Mouse (Mus musculus): ENCODE measurements at regions not wholly inside any gene's neighbourhood (a gene's known extent, or its start where the extent isn't known, plus 50 kb on each side); places are given as distances from the start of the nearest gene placed in this dataset.

DNA sequence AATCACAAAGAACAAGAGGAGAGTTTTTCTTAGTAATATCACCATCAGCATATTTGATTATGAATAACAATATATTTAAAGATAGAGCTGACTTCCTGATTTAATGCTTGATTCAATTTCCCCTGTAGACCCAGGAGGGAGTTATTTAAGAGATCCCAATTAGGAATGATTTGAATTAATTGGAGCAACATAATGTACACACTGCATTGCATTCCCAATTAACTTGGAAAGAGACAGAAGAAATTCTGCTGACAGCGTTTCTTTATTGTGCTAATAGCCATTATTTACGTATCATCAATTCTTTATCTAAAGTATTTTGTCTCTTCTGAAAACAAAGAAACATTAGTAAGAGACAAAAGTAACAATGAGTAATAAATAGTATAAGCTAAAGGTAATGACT lies 1491.2 kb upstream of the Cited2 start:
- Histone ChIP-seq H3K4me3 (ENCODE audit: insufficient read depth in 1 of 2, low read depth in 2 of 2, low read length in 2 of 2) (no peak overlapping the region), H3K4me2 (ENCODE audit: low read depth) (no peak overlapping the region), H3K27me3 (ENCODE audit: control insufficient read depth, insufficient read depth, low read length) (no peaks in the 10 kb centered on the region), H3K36me3 (replicated peaks; ENCODE audit: control insufficient read depth, insufficient read depth, low read depth) (no peaks in the 10 kb centered on the region), H3K9ac (replicated peaks) (no peak overlapping the region), H3K4me1 (replicated peaks; ENCODE audit: control insufficient read depth in 2 of 2, insufficient read depth in 2 of 2, low read length in 1 of 2) (no peaks in the 10 kb centered on the region), H3K27ac (no peak overlapping the region), H3K9me3 (ENCODE audit: control insufficient read depth, low read length) (no peaks in the 10 kb centered on the region)
- ATAC-seq (ENCODE audit: insufficient read depth) (no peak), DNase-seq (ENCODE audit: low read depth in 3 of 3, low spot score in 3 of 3) (no peak)
- 73% methylated on average over 2 of the region's 2 CpGs for WGBS (ENCODE audit: insufficient replicate concordance)
- no peak for TF ChIP-seq EP300 (IDR thresholded peaks at IDR 0.05; ENCODE audit: low read depth)
- no peak for TF ChIP-seq CTCF (IDR thresholded peaks at IDR 0.05; ENCODE audit: low read depth)

DNA sequence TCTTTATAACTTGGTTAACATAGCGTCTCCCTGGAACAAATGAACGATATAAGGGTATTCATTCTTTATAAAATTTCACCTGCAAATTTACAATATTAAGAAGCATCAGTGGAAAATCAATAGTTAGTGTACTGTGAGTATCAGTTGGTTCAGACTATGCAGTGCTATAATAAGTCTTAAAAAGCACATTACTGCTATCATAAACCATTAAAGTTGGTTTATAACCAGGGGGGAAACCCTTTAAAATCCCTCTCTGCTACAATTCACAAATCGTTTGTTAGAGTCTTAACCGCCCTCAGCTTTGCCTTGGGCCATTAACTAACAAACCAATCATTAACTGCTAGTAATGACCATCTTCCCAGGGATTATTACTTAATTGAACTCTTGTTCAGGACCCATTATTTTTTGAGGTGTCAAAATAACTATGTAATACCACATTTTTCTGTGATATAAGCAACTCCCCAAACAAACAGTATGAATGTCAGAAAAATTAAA lies 1489.4 kb upstream of the Cited2 start:
- no peak overlapping the region for H3K9ac ChIP-seq (replicated peaks)
- H3K27me3 ChIP-seq (ENCODE audit: control insufficient read depth, insufficient read depth, low read length): no peaks in the 10 kb centered on the region
- ATAC-seq (ENCODE audit: insufficient read depth) (no peak), DNase-seq (ENCODE audit: low read depth in 3 of 3, low spot score in 3 of 3) (no peak)
- no peak overlapping the region for H3K4me2 ChIP-seq (ENCODE audit: low read depth)
- WGBS (ENCODE audit: insufficient replicate concordance): 61% methylated on average over 4 of the region's 4 CpGs
- H3K36me3 ChIP-seq (replicated peaks; ENCODE audit: control insufficient read depth, insufficient read depth, low read depth): no peaks in the 10 kb centered on the region
- no peaks in the 10 kb centered on the region for H3K9me3 ChIP-seq (ENCODE audit: control insufficient read depth, low read length)
- TF ChIP-seq CTCF (IDR thresholded peaks at IDR 0.05; ENCODE audit: low read depth): no peak
- no peak overlapping the region for H3K4me3 ChIP-seq (ENCODE audit: insufficient read depth in 1 of 2, low read depth in 2 of 2, low read length in 2 of 2)
- H3K27ac ChIP-seq: no peak overlapping the region
- no peaks in the 10 kb centered on the region for H3K4me1 ChIP-seq (replicated peaks; ENCODE audit: control insufficient read depth in 2 of 2, insufficient read depth in 2 of 2, low read length in 1 of 2)

DNA sequence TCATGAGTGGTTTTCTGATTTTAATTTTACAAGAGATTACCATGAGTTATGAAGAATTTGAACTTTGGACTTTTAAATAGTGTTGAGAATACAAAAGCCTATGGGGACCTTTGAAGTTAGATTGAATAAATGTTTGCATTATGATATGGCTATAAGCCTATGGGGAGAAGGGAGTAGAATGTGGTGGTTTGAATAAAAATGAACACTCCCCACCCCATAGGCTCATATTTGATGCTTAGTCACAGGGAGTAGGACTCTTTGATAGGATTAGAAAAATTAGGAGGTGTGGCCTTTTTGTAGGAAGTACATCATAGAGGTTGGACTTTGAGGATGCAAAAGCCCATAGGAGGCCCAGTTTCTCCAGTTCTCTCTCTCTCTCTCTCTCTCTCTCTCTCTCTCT lies 1466.7 kb upstream of the Cited2 start:
- H3K9ac ChIP-seq (replicated peaks): no peak overlapping the region
- no peak overlapping the region for H3K4me3 ChIP-seq (ENCODE audit: insufficient read depth in 1 of 2, low read depth in 2 of 2, low read length in 2 of 2)
- no peak overlapping the region for H3K27ac ChIP-seq
- H3K9me3 ChIP-seq (ENCODE audit: control insufficient read depth, low read length): no peaks in the 10 kb centered on the region
- H3K4me1 ChIP-seq (replicated peaks; ENCODE audit: control insufficient read depth in 2 of 2, insufficient read depth in 2 of 2, low read length in 1 of 2): no peaks in the 10 kb centered on the region
- TF ChIP-seq CTCF (IDR thresholded peaks at IDR 0.05; ENCODE audit: low read depth) (no peak), EP300 (IDR thresholded peaks at IDR 0.05; ENCODE audit: low read depth) (no peak)
- H3K36me3 ChIP-seq (replicated peaks; ENCODE audit: control insufficient read depth, insufficient read depth, low read depth): no peaks in the 10 kb centered on the region
- DNase-seq (ENCODE audit: low read depth in 3 of 3, low spot score in 3 of 3): no peak
- no peak overlapping the region for H3K4me2 ChIP-seq (ENCODE audit: low read depth)
- no peaks in the 10 kb centered on the region for H3K27me3 ChIP-seq (ENCODE audit: control insufficient read depth, insufficient read depth, low read length)
- no peak for ATAC-seq (ENCODE audit: insufficient read depth)

DNA sequence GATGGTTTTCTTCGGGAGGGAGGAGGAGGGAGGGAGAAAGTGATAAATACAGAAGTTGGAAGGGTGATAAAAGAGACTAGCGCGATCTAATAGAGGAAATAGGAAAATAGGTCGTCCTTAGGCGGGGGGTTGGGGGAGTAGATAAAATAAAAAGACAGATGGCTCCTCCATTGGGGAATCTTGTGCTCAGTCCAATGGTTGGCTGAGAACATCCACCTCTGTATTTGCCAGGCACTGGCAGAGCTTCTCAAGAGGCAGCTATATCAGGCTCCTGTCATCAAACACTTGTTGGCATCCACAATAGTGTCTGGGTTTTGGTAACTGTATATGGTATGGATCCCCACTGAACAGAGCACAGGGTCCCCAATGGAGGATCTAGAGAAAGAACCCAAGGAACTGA lies 1450.2 kb upstream of the Cited2 start:
- H3K27me3 ChIP-seq (ENCODE audit: control insufficient read depth, insufficient read depth, low read length): no peaks in the 10 kb centered on the region
- no peak for TF ChIP-seq CTCF (IDR thresholded peaks at IDR 0.05; ENCODE audit: low read depth)
- no peak for TF ChIP-seq EP300 (IDR thresholded peaks at IDR 0.05; ENCODE audit: low read depth)
- H3K9ac ChIP-seq (replicated peaks): no peak overlapping the region
- no peak overlapping the region for H3K4me2 ChIP-seq (ENCODE audit: low read depth)
- DNase-seq (ENCODE audit: low read depth in 3 of 3, low spot score in 3 of 3) (no peak), ATAC-seq (ENCODE audit: insufficient read depth) (no peak)
- no peaks in the 10 kb centered on the region for H3K36me3 ChIP-seq (replicated peaks; ENCODE audit: control insufficient read depth, insufficient read depth, low read depth)
- no peaks in the 10 kb centered on the region for H3K4me1 ChIP-seq (replicated peaks; ENCODE audit: control insufficient read depth in 2 of 2, insufficient read depth in 2 of 2, low read length in 1 of 2)
- no peak overlapping the region for H3K4me3 ChIP-seq (ENCODE audit: insufficient read depth in 1 of 2, low read depth in 2 of 2, low read length in 2 of 2)
- WGBS (ENCODE audit: insufficient replicate concordance): 71% methylated on average over 5 of the region's 5 CpGs
- H3K27ac ChIP-seq: no peak overlapping the region
- H3K9me3 ChIP-seq (ENCODE audit: control insufficient read depth, low read length): no peaks in the 10 kb centered on the region

DNA sequence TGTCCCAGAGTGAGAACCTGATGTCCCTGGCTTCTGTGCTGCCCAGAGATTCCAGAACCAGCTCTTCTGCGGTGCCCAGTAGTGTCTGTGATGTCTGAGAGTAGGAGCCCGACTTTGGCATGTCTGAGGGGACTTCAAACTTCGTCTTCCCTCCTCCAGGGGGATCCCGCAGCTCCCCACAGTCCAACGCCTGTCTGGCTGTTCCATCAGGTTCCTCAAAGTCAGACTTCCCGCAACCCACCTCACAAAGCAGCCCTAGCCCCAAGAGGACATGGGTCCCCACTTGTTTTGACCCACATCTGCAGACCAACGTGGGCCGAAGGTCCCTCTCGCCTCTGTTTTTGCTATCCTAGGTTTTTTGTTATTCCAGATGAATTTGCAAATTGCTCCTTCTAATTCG lies 1406.0 kb upstream of the Cited2 start:
- 57% methylated on average over 10 of the region's 10 CpGs for WGBS (ENCODE audit: insufficient replicate concordance)
- H3K27ac ChIP-seq: no peak overlapping the region
- DNase-seq (ENCODE audit: low read depth in 3 of 3, low spot score in 3 of 3): no peak

DNA sequence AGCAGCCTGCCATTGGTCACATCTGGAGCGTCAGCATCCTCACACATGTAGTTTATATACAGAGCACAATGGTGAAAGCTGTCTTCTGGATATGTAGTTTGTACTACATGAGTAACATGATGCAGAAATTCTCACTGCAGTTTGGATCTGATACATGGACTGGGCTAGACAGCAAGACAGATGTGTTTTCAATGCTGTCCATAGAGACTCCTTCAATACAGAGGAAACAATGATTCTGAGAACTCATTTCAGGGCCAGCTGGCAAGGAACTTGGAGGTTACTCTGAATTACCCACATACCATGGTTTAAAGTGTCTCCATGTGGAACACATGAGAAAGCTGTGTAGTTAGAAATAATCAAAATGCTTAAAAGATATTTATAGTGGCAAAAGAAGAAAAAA lies 1385.5 kb upstream of the Cited2 start:
- Histone ChIP-seq H3K27me3 (ENCODE audit: control insufficient read depth, insufficient read depth, low read length) (no peaks in the 10 kb centered on the region), H3K4me1 (replicated peaks; ENCODE audit: control insufficient read depth in 2 of 2, insufficient read depth in 2 of 2, low read length in 1 of 2) (no peaks in the 10 kb centered on the region), H3K4me3 (ENCODE audit: insufficient read depth in 1 of 2, low read depth in 2 of 2, low read length in 2 of 2) (no peak overlapping the region), H3K4me2 (ENCODE audit: low read depth) (no peak overlapping the region), H3K9me3 (ENCODE audit: control insufficient read depth, low read length) (no peaks in the 10 kb centered on the region), H3K9ac (replicated peaks) (no peak overlapping the region), H3K36me3 (replicated peaks; ENCODE audit: control insufficient read depth, insufficient read depth, low read depth) (no peaks in the 10 kb centered on the region), H3K27ac (no peak overlapping the region)
- DNase-seq (ENCODE audit: low read depth in 3 of 3, low spot score in 3 of 3) (no peak), ATAC-seq (ENCODE audit: insufficient read depth) (no peak)
- TF ChIP-seq CTCF (IDR thresholded peaks at IDR 0.05; ENCODE audit: low read depth) (no peak), EP300 (IDR thresholded peaks at IDR 0.05; ENCODE audit: low read depth) (no peak)
- 63% methylated on average over 1 of the region's 1 CpGs for WGBS (ENCODE audit: insufficient replicate concordance)

More for the DNA sequence above, 1406.0 kb upstream of the Cited2 start:
- Histone ChIP-seq H3K9me3 (ENCODE audit: control insufficient read depth, low read length) (no peaks in the 10 kb centered on the region), H3K36me3 (replicated peaks; ENCODE audit: control insufficient read depth, insufficient read depth, low read depth) (no peaks in the 10 kb centered on the region), H3K4me3 (ENCODE audit: insufficient read depth in 1 of 2, low read depth in 2 of 2, low read length in 2 of 2) (no peak overlapping the region), H3K9ac (replicated peaks) (no peak overlapping the region), H3K4me1 (replicated peaks; ENCODE audit: control insufficient read depth in 2 of 2, insufficient read depth in 2 of 2, low read length in 1 of 2) (no peaks in the 10 kb centered on the region), H3K4me2 (ENCODE audit: low read depth) (no peak overlapping the region), H3K27me3 (ENCODE audit: control insufficient read depth, insufficient read depth, low read length) (no peaks in the 10 kb centered on the region)
- TF ChIP-seq EP300 (IDR thresholded peaks at IDR 0.05; ENCODE audit: low read depth): no peak
- no peak for ATAC-seq (ENCODE audit: insufficient read depth)
